Mouse (Mus musculus): ENCODE data around the gene Usp47. TPM values are rescaled to one million over a fixed set of nuclear protein-coding genes. Genes with fewer than 3 reads are reported as not detected.

Gene Usp47
- polyA plus RNA-seq, 1 experiment: 24.7 TPM

DNA sequence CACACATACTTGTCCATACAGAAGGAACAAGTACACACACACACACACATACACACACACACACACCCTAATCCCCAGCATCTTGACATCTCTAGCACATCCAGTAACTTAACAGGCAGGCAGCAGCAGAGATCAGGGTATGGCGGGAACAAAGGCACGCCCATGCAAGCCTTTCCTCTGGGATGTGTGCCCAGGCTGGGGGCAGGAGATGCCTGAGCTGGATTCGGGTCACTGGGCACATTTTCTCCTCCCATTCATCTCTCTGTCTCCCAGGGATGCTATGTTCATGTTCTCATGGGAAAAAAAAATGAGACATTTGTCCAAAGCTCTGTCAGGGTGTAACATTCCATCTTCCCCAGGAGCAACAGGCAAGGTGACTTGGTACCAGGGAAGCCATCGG, 120.7 kb downstream of the Usp47 start:
- Histone ChIP-seq H3K4me3 (ENCODE audit: insufficient read depth, poor library complexity, severe bottlenecking) (no peak overlapping the region), H3K79me2 (ENCODE audit: control insufficient read depth, insufficient read depth) (no peaks in the 10 kb centered on the region), H3K36me3 (ENCODE audit: control insufficient read depth, insufficient read depth) (no peaks in the 10 kb centered on the region), H3K27me3 (ENCODE audit: control insufficient read depth, insufficient read depth, insufficient read length) (no peaks in the 10 kb centered on the region), H3K79me3 (ENCODE audit: low read depth) (no peaks in the 10 kb centered on the region), H3ac (ENCODE audit: control insufficient read depth, insufficient read length, low read depth) (no peak overlapping the region)
- TF ChIP-seq MYOD1 (IDR thresholded peaks at IDR 0.05; ENCODE audit: control insufficient read depth, insufficient read length, low read depth) (no peak), USF1 (IDR thresholded peaks at IDR 0.05; ENCODE audit: low read depth) (no peak), FOSL1 (IDR thresholded peaks at IDR 0.05; ENCODE audit: insufficient read depth, low read length, poor library complexity, severe bottlenecking) (no peak), MAX (IDR thresholded peaks at IDR 0.05) (no peak), CTCF (IDR thresholded peaks at IDR 0.05; ENCODE audit: control insufficient read depth, insufficient read depth, insufficient read length) (no peak), MYOG (IDR thresholded peaks at IDR 0.05; ENCODE audit: control insufficient read depth, extremely low read depth, insufficient read length) (no peak)

DNA sequence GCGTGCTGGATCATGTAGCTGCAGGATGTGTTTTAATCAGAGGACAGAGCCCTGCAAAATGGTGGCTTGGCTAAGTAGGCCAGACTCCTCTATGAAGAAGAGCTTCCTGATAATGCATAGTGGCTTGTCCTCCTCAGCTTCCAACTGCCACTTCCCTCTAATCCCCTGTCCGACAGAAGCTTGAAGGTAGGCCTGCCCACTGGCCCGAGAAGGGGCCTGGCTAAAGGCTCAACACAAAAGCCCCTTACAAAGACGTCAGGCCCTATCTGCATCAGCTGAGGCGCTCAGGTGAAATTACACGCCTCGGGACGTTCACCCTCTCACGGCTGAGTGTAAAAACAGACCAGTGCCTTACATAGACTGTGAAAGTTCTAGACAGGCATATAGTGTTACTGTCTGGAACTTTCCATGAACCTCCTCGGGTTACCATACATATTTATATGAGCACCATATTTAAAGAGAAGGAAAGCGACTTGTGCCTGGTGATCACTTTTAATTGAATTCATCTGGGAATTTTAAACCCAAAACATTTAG, 121.4 kb downstream of the Usp47 start:
- TF ChIP-seq MAX (IDR thresholded peaks at IDR 0.05) (no peak), CTCF (IDR thresholded peaks at IDR 0.05; ENCODE audit: control insufficient read depth, insufficient read depth, insufficient read length) (no peak)
- H3K36me3 ChIP-seq (ENCODE audit: control insufficient read depth, insufficient read depth): no peaks in the 10 kb centered on the region
- no peaks in the 10 kb centered on the region for H3K27me3 ChIP-seq (ENCODE audit: control insufficient read depth, insufficient read depth, insufficient read length)
- no peaks in the 10 kb centered on the region for H3K79me2 ChIP-seq (ENCODE audit: control insufficient read depth, insufficient read depth)
- no peaks in the 10 kb centered on the region for H3K79me3 ChIP-seq (ENCODE audit: low read depth)
- no peak overlapping the region for H3K4me3 ChIP-seq (ENCODE audit: insufficient read depth, poor library complexity, severe bottlenecking)
- H3ac ChIP-seq (ENCODE audit: control insufficient read depth, insufficient read length, low read depth): no peak overlapping the region

DNA sequence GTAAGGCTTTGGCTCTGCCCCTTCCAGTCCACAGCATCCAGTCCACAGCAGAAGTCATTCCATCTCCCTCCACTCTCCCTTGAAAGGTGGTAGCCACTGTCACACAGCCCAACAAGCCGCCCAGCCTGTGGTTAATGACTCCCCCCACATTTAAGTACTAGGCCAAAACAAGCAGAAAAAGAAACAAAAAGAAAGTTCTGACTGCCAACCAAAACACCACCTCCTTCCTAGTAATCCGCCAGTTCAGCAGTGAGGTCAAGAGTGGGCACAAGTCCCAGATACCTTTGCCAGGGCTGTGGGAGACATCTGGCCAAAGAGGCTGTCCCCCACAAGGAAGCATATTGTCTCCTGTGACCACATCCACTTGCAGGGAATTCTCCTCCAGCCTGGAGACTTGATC, 124.7 kb downstream of the Usp47 start:
- Histone ChIP-seq H3ac (ENCODE audit: control insufficient read depth, insufficient read length, low read depth) (no peak overlapping the region), H3K79me2 (ENCODE audit: control insufficient read depth, insufficient read depth) (no peaks in the 10 kb centered on the region), H3K36me3 (ENCODE audit: control insufficient read depth, insufficient read depth) (no peaks in the 10 kb centered on the region), H3K79me3 (ENCODE audit: low read depth) (no peaks in the 10 kb centered on the region), H3K27me3 (ENCODE audit: control insufficient read depth, insufficient read depth, insufficient read length) (no peaks in the 10 kb centered on the region), H3K4me3 (ENCODE audit: insufficient read depth, poor library complexity, severe bottlenecking) (no peak overlapping the region)
- TF ChIP-seq CTCF (IDR thresholded peaks at IDR 0.05; ENCODE audit: control insufficient read depth, insufficient read depth, insufficient read length): no peak
- TF ChIP-seq MYOD1 (IDR thresholded peaks at IDR 0.05; ENCODE audit: control insufficient read depth, insufficient read length, low read depth): no peak
- no peak for TF ChIP-seq CEBPB (IDR thresholded peaks at IDR 0.05; ENCODE audit: low read depth)
- TF ChIP-seq USF1 (IDR thresholded peaks at IDR 0.05; ENCODE audit: low read depth): no peak
- no peak for TF ChIP-seq FOSL1 (IDR thresholded peaks at IDR 0.05; ENCODE audit: insufficient read depth, low read length, poor library complexity, severe bottlenecking)
- TF ChIP-seq MAX (IDR thresholded peaks at IDR 0.05): no peak
- no peak for TF ChIP-seq MYOG (IDR thresholded peaks at IDR 0.05; ENCODE audit: control insufficient read depth, extremely low read depth, insufficient read length)

DNA sequence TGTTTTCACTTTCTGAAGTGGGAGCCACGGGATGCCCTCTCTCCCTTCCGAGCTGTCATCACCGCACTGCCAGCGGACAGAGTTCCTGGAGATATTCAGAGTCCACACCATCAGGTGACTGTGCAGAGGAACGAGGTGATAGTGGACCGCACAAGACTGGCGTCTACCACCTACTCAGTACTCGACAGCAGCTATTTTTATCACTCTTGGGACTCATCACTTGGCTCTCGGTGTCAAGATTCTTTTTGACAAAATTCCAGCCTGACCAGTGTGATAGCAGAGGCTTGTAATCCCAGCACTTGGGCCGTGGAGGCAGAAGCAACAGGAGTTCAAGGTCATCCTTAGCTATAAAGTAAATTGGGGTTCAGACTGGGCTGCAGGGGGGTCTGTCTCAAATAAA, 125.8 kb downstream of the Usp47 start:
- Histone ChIP-seq H3K36me3 (ENCODE audit: control insufficient read depth, insufficient read depth) (no peaks in the 10 kb centered on the region), H3K27me3 (ENCODE audit: control insufficient read depth, insufficient read depth, insufficient read length) (no peaks in the 10 kb centered on the region), H3ac (ENCODE audit: control insufficient read depth, insufficient read length, low read depth) (no peak overlapping the region), H3K4me3 (ENCODE audit: insufficient read depth, poor library complexity, severe bottlenecking) (no peak overlapping the region), H3K79me3 (ENCODE audit: low read depth) (no peaks in the 10 kb centered on the region), H3K79me2 (ENCODE audit: control insufficient read depth, insufficient read depth) (no peaks in the 10 kb centered on the region)
- no peak for TF ChIP-seq FOSL1 (IDR thresholded peaks at IDR 0.05; ENCODE audit: insufficient read depth, low read length, poor library complexity, severe bottlenecking)
- TF ChIP-seq USF1 (IDR thresholded peaks at IDR 0.05; ENCODE audit: low read depth): no peak
- no peak for TF ChIP-seq MAX (IDR thresholded peaks at IDR 0.05)
- no peak for TF ChIP-seq MYOG (IDR thresholded peaks at IDR 0.05; ENCODE audit: control insufficient read depth, extremely low read depth, insufficient read length)
- TF ChIP-seq MYOD1 (IDR thresholded peaks at IDR 0.05; ENCODE audit: control insufficient read depth, insufficient read length, low read depth): no peak
- no peak for TF ChIP-seq CTCF (IDR thresholded peaks at IDR 0.05; ENCODE audit: control insufficient read depth, insufficient read depth, insufficient read length)
- TF ChIP-seq CEBPB (IDR thresholded peaks at IDR 0.05; ENCODE audit: low read depth): no peak

DNA sequence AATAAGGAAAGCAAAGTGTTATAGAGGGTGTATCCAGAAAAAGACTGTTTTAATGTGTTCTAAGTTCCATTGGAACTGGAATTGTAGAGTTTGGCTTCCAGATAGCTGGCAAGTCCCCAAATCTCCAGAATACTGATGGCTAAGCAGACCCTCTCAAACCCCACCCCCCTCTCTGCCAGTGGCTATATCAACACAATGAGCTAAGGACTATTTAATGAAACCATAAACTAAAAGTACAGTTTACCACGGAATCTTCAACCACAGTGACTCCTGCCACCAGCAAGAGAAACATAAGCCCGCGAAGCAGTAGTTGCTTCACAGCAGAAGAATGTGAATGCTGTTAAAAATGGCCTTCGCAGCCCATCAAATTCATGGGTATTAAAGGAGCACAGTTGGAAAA, 131.1 kb downstream of the Usp47 start:
- Histone ChIP-seq H3K79me2 (ENCODE audit: control insufficient read depth, insufficient read depth) (no peaks in the 10 kb centered on the region), H3ac (ENCODE audit: control insufficient read depth, insufficient read length, low read depth) (no peak overlapping the region), H3K4me3 (ENCODE audit: insufficient read depth, poor library complexity, severe bottlenecking) (no peak overlapping the region), H3K27me3 (ENCODE audit: control insufficient read depth, insufficient read depth, insufficient read length) (no peaks in the 10 kb centered on the region), H3K36me3 (ENCODE audit: control insufficient read depth, insufficient read depth) (no peaks in the 10 kb centered on the region), H3K79me3 (ENCODE audit: low read depth) (no peaks in the 10 kb centered on the region)
- peak; percentile 8 for TF ChIP-seq CEBPB (IDR thresholded peaks at IDR 0.05; ENCODE audit: low read depth)
- TF ChIP-seq FOSL1 (IDR thresholded peaks at IDR 0.05; ENCODE audit: insufficient read depth, low read length, poor library complexity, severe bottlenecking): no peak

DNA sequence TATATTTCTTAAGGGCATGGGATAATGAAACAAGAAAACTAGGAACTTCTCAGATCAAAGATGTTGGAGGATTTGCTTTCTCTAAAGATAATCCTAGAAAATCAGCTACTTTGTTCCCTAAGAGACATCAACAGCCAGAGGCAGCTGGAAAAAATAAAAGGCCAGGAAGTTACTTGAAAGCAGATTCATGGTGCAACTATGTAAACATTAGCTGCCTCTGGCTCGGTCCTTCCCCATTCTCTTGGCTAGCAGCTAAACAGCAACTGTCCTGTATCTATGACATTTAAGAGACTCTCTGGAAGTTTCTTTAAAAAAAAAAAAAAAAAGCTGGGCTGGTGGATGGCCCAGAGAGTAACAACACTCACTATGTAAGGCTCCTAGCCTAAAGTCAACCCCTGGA, 131.9 kb downstream of the Usp47 start:
- TF ChIP-seq MYOD1 (IDR thresholded peaks at IDR 0.05; ENCODE audit: control insufficient read depth, insufficient read length, low read depth): no peak
- TF ChIP-seq MAX (IDR thresholded peaks at IDR 0.05): no peak
- TF ChIP-seq MYOG (IDR thresholded peaks at IDR 0.05; ENCODE audit: control insufficient read depth, extremely low read depth, insufficient read length): no peak
- TF ChIP-seq USF1 (IDR thresholded peaks at IDR 0.05; ENCODE audit: low read depth): no peak
- TF ChIP-seq CTCF (IDR thresholded peaks at IDR 0.05; ENCODE audit: control insufficient read depth, insufficient read depth, insufficient read length): no peak
- no peak for TF ChIP-seq CEBPB (IDR thresholded peaks at IDR 0.05; ENCODE audit: low read depth)
- TF ChIP-seq FOSL1 (IDR thresholded peaks at IDR 0.05; ENCODE audit: insufficient read depth, low read length, poor library complexity, severe bottlenecking): no peak
- Histone ChIP-seq H3K4me3 (ENCODE audit: insufficient read depth, poor library complexity, severe bottlenecking) (no peak overlapping the region), H3K36me3 (ENCODE audit: control insufficient read depth, insufficient read depth) (no peaks in the 10 kb centered on the region), H3K79me3 (ENCODE audit: low read depth) (no peaks in the 10 kb centered on the region), H3K27me3 (ENCODE audit: control insufficient read depth, insufficient read depth, insufficient read length) (no peaks in the 10 kb centered on the region), H3ac (ENCODE audit: control insufficient read depth, insufficient read length, low read depth) (no peak overlapping the region), H3K79me2 (ENCODE audit: control insufficient read depth, insufficient read depth) (no peaks in the 10 kb centered on the region)

Data from C2C12 (cell line).